Mouse (Mus musculus) CD8-positive naive resting alpha-beta T cell, adult 2 months (primary cell): Measurements from ENCODE around the gene F7.
"Not testable (repeated sequence)": the region's sequence is repeated elsewhere in the genome, so short reads cannot be mapped to it uniquely, and the experiment has no call there.

Experiments used
- DNase-seq, 2 experiments: peaks; one replicate each; pipeline ENCODE4 v3.0.0; 2022; ENCODE audit warnings: low read depth in 2 of 2, low spot score in 2 of 2

F7 gene

GRCm38 (mm10) chr8:13027615-13028014 lies 1.8 kb downstream of the F7 start:
- no peak for DNase-seq

GRCm38 (mm10) chr8:13028482-13028881 lies 2.6 kb downstream of the F7 start:
- DNase-seq: no peak

GRCm38 (mm10) chr8:13036346-13036812 lies 10.5 kb downstream of the F7 start:
- no peak for DNase-seq

- no peak for DNase-seq
These were observed 11.2 kb downstream of the F7 start, which contains the start of gene F10 for GRCm38 (mm10) chr8:13037015-13037414. F10 (plus strand) TSS chr8:13037308.

GRCm38 (mm10) chr8:13037569-13037968 lies 11.7 kb downstream of the F7 start:
- DNase-seq: no peak

GRCm38 (mm10) chr8:13039054-13039453 lies 13.2 kb downstream of the F7 start:
- no peak for DNase-seq

GRCm38 (mm10) chr8:13041459-13041858 lies 15.6 kb downstream of the F7 start:
- DNase-seq: no peak

- no peak for DNase-seq
These were observed 21.8 kb downstream of the F7 start for GRCm38 (mm10) chr8:13047652-13048051.

- DNase-seq: no peak
These were observed 24.7 kb downstream of the F7 start for GRCm38 (mm10) chr8:13050550-13050949.

GRCm38 (mm10) chr8:13057351-13057750 lies 31.5 kb downstream of the F7 start:
- no peak for DNase-seq

GRCm38 (mm10) chr8:13060441-13061150 lies 34.8 kb downstream of the F7 start, which contains the start of gene Proz:
Proz (plus strand) TSS chr8:13060914.
- no peak for DNase-seq

- DNase-seq: no peak
These were observed 37.3 kb downstream of the F7 start for GRCm38 (mm10) chr8:13063112-13063511.

GRCm38 (mm10) chr8:13073255-13073654 lies 47.4 kb downstream of the F7 start:
- no peak for DNase-seq

GRCm38 (mm10) chr8:13075044-13075443 lies 49.2 kb downstream of the F7 start:
- DNase-seq: no peak

GRCm38 (mm10) chr8:13075579-13075978 lies 49.7 kb downstream of the F7 start:
- DNase-seq: not testable (repeated sequence)

GRCm38 (mm10) chr8:13077542-13077941 lies 51.7 kb downstream of the F7 start:
- DNase-seq: no peak
